Mouse (Mus musculus) myocyte (in vitro differentiated cells): ENCODE measurements around the gene Hoxd12.

Experiments used
- MYOG ChIP-seq, 3 experiments: IDR thresholded peaks; one replicate each; pipeline ENCODE4 v1.6.1; 2011; ENCODE audit warnings: control low read depth in 2 of 3, low read depth in 2 of 3, mild to moderate bottlenecking in 2 of 3; ENCODE audit not compliant: insufficient read length in 2 of 3, control insufficient read depth in 1 of 3, insufficient read depth in 1 of 3
- POLR2A ChIP-seq: IDR thresholded peaks from one replicate; pipeline ENCODE4 v1.6.1; 2011; ENCODE audit warnings: low read depth, mild to moderate bottlenecking, control low read depth, moderate library complexity; ENCODE audit not compliant: insufficient read length
- TCF12 ChIP-seq: IDR thresholded peaks from one replicate; pipeline ENCODE4 v1.6.1; 2011; ENCODE audit warnings: mild to moderate bottlenecking, control low read depth; ENCODE audit not compliant: poor library complexity, insufficient read depth, severe bottlenecking
- TCF3 ChIP-seq: IDR thresholded peaks from one replicate; pipeline ENCODE4 v1.6.1; 2011; ENCODE audit warnings: low read depth, control low read depth; ENCODE audit not compliant: insufficient read length

- TF ChIP-seq POLR2A (no peak), TCF12 (no peak), MYOG (IDR thresholded peaks at IDR 0.05; ENCODE audit: control insufficient read depth in 1 of 3, insufficient read depth in 1 of 3, insufficient read length in 2 of 3, low read depth in 2 of 3) (no peak), TCF3 (no peak)
These were observed 3.0 kb upstream of the Hoxd12 start for GRCm38 (mm10) chr2:74671847-74672246.
